9 mouse cellular contexts compared by ENCODE assay signal in genomic region chr13:35968719-35969430, GRCm38 (mm10). TPM values are rescaled to one million over a fixed set of nuclear protein-coding genes. Genes with fewer than 3 reads are reported as not detected.
A peak's percentile ranks its signal among the peaks of the same experiment; 100 is the strongest.
DNase-seq lines count a peak whose midpoint lies in the region; ATAC-seq and TF ChIP-seq lines count a peak whose summit lies in the region.
"Had no signal": no experiment of that assay in that cellular context is flagged by ENCODE, and none has a peak within 500 bp of the region (broad histone marks: within the 10 kb centered on the region; RNA-seq: fewer than 3 reads in every experiment).

No protein-coding gene starts in this region.

- H3K9ac ChIP-seq in heart, embryonic 14.5 days (ENCODE audit: low read length): peak overlapping the region; percentile 81
- H3K9ac ChIP-seq in limb, embryonic 14.5 days (ENCODE audit: low read depth, low read length, severe bottlenecking): peak overlapping the region; percentile 62

- peaks cover 2% of the 10 kb centered on the region; the same call in 1 of the 2 replicates for H3K27me3 ChIP-seq in cerebellum, adult 2 months (ENCODE audit: control insufficient read depth, insufficient read depth, low read length)
- H3K27me3 ChIP-seq in heart, embryonic 14.5 days (ENCODE audit: control insufficient read depth, insufficient read depth, low read length): no peaks in the 10 kb centered on the region; the same call in 1 of the 2 replicates
- H3K27me3 ChIP-seq in limb, embryonic 14.5 days (ENCODE audit: control insufficient read depth, insufficient read depth, low read length): 0 out of 2 replicates have a peak, but pooled peaks cover 11% of the 10 kb centered on the region

- TF ChIP-seq CTCF in cerebellum, adult 2 months (IDR thresholded peaks at IDR 0.05; ENCODE audit: borderline replicate concordance, insufficient read depth, low read depth, low read length): no peak

- H3K4me3 ChIP-seq in cerebellum, adult 2 months (replicated peaks; ENCODE audit: insufficient read depth, low read depth, low read length): peak overlapping the region; percentile 48
- H3K4me3 ChIP-seq in heart, embryonic 14.5 days (ENCODE audit: control insufficient read depth in 1 of 2, insufficient read depth in 1 of 2, low read depth in 1 of 2, low read length in 2 of 2): peak overlapping the region; percentile 58 to 72
- H3K4me3 ChIP-seq in limb, embryonic 14.5 days (replicated peaks; ENCODE audit: low read length): peak overlapping the region; percentile 57

- no peak overlapping the region for H3K27ac ChIP-seq in cerebellum, adult 2 months (ENCODE audit: insufficient read depth, low read length)
- H3K27ac ChIP-seq in heart, embryonic 14.5 days (replicated peaks in 1 of 2; ENCODE audit: control insufficient read depth in 1 of 2, insufficient read depth in 1 of 2, low read depth in 2 of 2, low read length in 2 of 2): peak overlapping the region in 1 of 2 experiments; percentile 56; a peak in 1 of 4 replicates
- peak overlapping the region; percentile 33; the same call in 1 of the 2 replicates for H3K27ac ChIP-seq in limb, embryonic 14.5 days (replicated peaks; ENCODE audit: low read depth, low read length)

- no peaks in the 10 kb centered on the region; the same call in 1 of the 2 replicates for H3K9me3 ChIP-seq in heart, embryonic 14.5 days (ENCODE audit: control insufficient read depth, low read length)
- H3K9me3 ChIP-seq in limb, embryonic 14.5 days (ENCODE audit: control insufficient read depth, low read length): no peaks in the 10 kb centered on the region

- under 1% methylated on average over 57 of the region's 57 CpGs for WGBS in cerebellum, adult 2 months
- under 1% methylated on average over 57 of the region's 57 CpGs for WGBS in heart, embryonic 14.5 days
- WGBS in limb, embryonic 14.5 days: under 1% methylated on average over 46 of the region's 57 CpGs

- ATAC-seq in heart, embryonic 14.5 days (ENCODE audit: insufficient number of reproducible peaks, insufficient read depth, low FRiP score, low read depth): peak; percentile 36
- ATAC-seq in limb, embryonic 14.5 days (ENCODE audit: low FRiP score, low read depth): peak; percentile 77; the same call in 1 of the 2 replicates

- H3K4me1 ChIP-seq in cerebellum, adult 2 months (ENCODE audit: control insufficient read depth, insufficient read depth, low read length): no peaks in the 10 kb centered on the region
- H3K4me1 ChIP-seq in heart, embryonic 14.5 days (ENCODE audit: control insufficient read depth in 2 of 2, insufficient read depth in 2 of 2, low read length in 2 of 2): peaks cover 6 to 10% of the 10 kb centered on the region in 2 experiments; a peak in 2 of 4 replicates
- H3K4me1 ChIP-seq in limb, embryonic 14.5 days (ENCODE audit: control insufficient read depth, insufficient read depth, low read length): 0 out of 2 replicates have a peak, but pooled peaks cover 4% of the 10 kb centered on the region

- no peak for TF ChIP-seq POLR2A in cerebellum, adult 2 months (IDR thresholded peaks at IDR 0.05; ENCODE audit: borderline replicate concordance, insufficient read depth, low read length)
- 0 out of 2 replicates have a peak, but pooled peaks have one; percentile 34 for TF ChIP-seq POLR2A in limb, embryonic 14.5 days (IDR thresholded peaks at IDR 0.05; ENCODE audit: borderline replicate concordance, extremely low read depth, insufficient read depth, insufficient read length)

- peak in 1 of 2 experiments; percentile 20 for DNase-seq in cerebellum, adult 2 months
- no peak for DNase-seq in cerebellum, adult 8-10 months
- peak; percentile 8 for DNase-seq in thymus, postnatal 0 days (ENCODE audit: low spot score)
- DNase-seq in thymus, postnatal 25 days: no peak
- DNase-seq in limb, embryonic 14.5 days (ENCODE audit: low spot score): peak; percentile 43
- DNase-seq in neural tube, embryonic 10.5 days (ENCODE audit: extremely low spot score, low spot score): peak; percentile 71
- no peak for DNase-seq in B cell, adult 2 months

- no peaks in the 10 kb centered on the region for H3K36me3 ChIP-seq in heart, embryonic 14.5 days (ENCODE audit: control insufficient read depth, insufficient read depth, low read length)
- H3K36me3 ChIP-seq in limb, embryonic 14.5 days (ENCODE audit: control insufficient read depth, insufficient read depth, low read length): no peaks in the 10 kb centered on the region

- H3K4me2 ChIP-seq in heart, embryonic 14.5 days (ENCODE audit: low read length): peak overlapping the region; percentile 100
- H3K4me2 ChIP-seq in limb, embryonic 14.5 days (replicated peaks; ENCODE audit: low read depth, low read length, severe bottlenecking): peak overlapping the region; percentile 99

RNA-seq across cellular contexts. Expression of gene Ppp1r3g, which starts 10.2 kb away (rescaled TPM):
- polyA plus RNA-seq in cerebellum, adult 2 months (2012; rRNA removed): 1.6 and 1.7 TPM in 2 replicates
- polyA plus RNA-seq in thymus, postnatal 0 days (2015; fragmentation: Nextera tagmentation; extraction: Ambion mirVana): not detected in 2 replicates
- 3.9 and 4.3 TPM in 2 replicates for polyA plus RNA-seq in heart, embryonic 14.5 days (2014; fragmentation: Nextera tagmentation; extraction: Ambion mirVana)
- 1.6 and 2.1 TPM in 2 replicates for polyA plus RNA-seq in limb, embryonic 14.5 days (2012; rRNA removed)
- 2.0 and 2.2 TPM in 2 replicates for polyA plus RNA-seq in limb, embryonic 14.5 days (2014; fragmentation: Nextera tagmentation; extraction: Ambion mirVana)
- polyA plus RNA-seq: C2C12 had no signal

Comparison
In these comparisons a context has a peak if more than half of its experiments do, and no peak if none do; other contexts are left out.
1. DNase-seq: peak in thymus, postnatal 0 days (single experiment), limb, embryonic 14.5 days (single experiment) and neural tube, embryonic 10.5 days (single experiment); none in cerebellum, adult 8-10 months (single experiment), thymus, postnatal 25 days (single experiment) and B cell, adult 2 months (0 of 2).
2. Peak in every context shown above with its lines, with median percentiles within 50 percentile points of each other: H3K4me3 ChIP-seq.